Mouse (Mus musculus) thymus, adult 2 months (tissue): ENCODE results near the gene Cox6a1.

Experiments
- CTCF ChIP-seq: fragments of 200-500 bp; IDR thresholded peaks from 2 replicates; pipeline ENCODE4 v1.5.1; 2012; ENCODE audit warnings: mild to moderate bottlenecking, control low read depth, low read length, moderate library complexity, borderline replicate concordance; ENCODE audit not compliant: control insufficient read depth, poor library complexity, insufficient read depth; ENCODE audit errors: extremely low read depth
- POLR2A ChIP-seq: fragments of 200-500 bp; IDR thresholded peaks from 2 replicates; pipeline ENCODE4 v1.6.1; 2012; ENCODE audit warnings: mild to moderate bottlenecking, low read length, control low read depth, moderate library complexity; ENCODE audit not compliant: control insufficient read depth, poor library complexity, insufficient read depth; ENCODE audit errors: extremely low read depth

GRCm38 (mm10) chr5:115396654-115397053 is 47.9 kb upstream of the Cox6a1 start:
- no peak for TF ChIP-seq CTCF
- TF ChIP-seq POLR2A = no peak
